Mouse (Mus musculus): ENCODE measurements around the gene Rnf144a.
"Not testable (repeated sequence)": the region's sequence is repeated elsewhere in the genome, so short reads cannot be mapped to it uniquely, and the experiment has no call there.

Rnf144a gene

GRCm38 (mm10) chr12:26316261-26316660 lies 98.8 kb downstream of the Rnf144a start:
- DNase-seq (ENCODE audit: low spot score), result peak; percentile 41

- peak; percentile 16 for DNase-seq (ENCODE audit: low spot score)
Observed at GRCm38 (mm10) chr12:26314959-26315358, 100.1 kb downstream of the Rnf144a start.

GRCm38 (mm10) chr12:26311548-26311947 lies 103.5 kb downstream of the Rnf144a start:
- peak; percentile 33 for DNase-seq (ENCODE audit: low spot score)

GRCm38 (mm10) chr12:26310247-26310646 lies 104.8 kb downstream of the Rnf144a start:
- DNase-seq (ENCODE audit: low spot score), result no peak

- DNase-seq (ENCODE audit: low spot score), result no peak
Observed at GRCm38 (mm10) chr12:26302886-26303285, 112.2 kb downstream of the Rnf144a start.

GRCm38 (mm10) chr12:26299515-26300090 lies 115.5 kb downstream of the Rnf144a start:
- DNase-seq (ENCODE audit: low spot score), result no peak

GRCm38 (mm10) chr12:26295995-26296394 lies 119.1 kb downstream of the Rnf144a start:
- not testable (repeated sequence) for DNase-seq (ENCODE audit: low spot score)

- no peak for DNase-seq (ENCODE audit: low spot score)
Observed at GRCm38 (mm10) chr12:26289200-26289599, 125.9 kb downstream of the Rnf144a start.

GRCm38 (mm10) chr12:26288347-26288746 lies 126.7 kb downstream of the Rnf144a start:
- DNase-seq (ENCODE audit: low spot score), result no peak

- no peak for DNase-seq (ENCODE audit: low spot score)
Observed at GRCm38 (mm10) chr12:26285939-26286338, 129.1 kb downstream of the Rnf144a start.

GRCm38 (mm10) chr12:26285460-26285859 lies 129.6 kb downstream of the Rnf144a start:
- no peak for DNase-seq (ENCODE audit: low spot score)

- no peak for DNase-seq (ENCODE audit: low spot score)
Observed at GRCm38 (mm10) chr12:26280719-26281480, 134.2 kb downstream of the Rnf144a start.

- DNase-seq (ENCODE audit: low spot score), result peak; percentile 58
Observed at GRCm38 (mm10) chr12:26277002-26277669, 137.9 kb downstream of the Rnf144a start.

- no peak for DNase-seq (ENCODE audit: low spot score)
Observed at GRCm38 (mm10) chr12:26276556-26276955, 138.5 kb downstream of the Rnf144a start.

All from urinary bladder, postnatal 14 days (tissue).